Mouse (Mus musculus) lung, embryonic 14.5 days (tissue): ENCODE measurements around the gene Sept11. TPM values are rescaled to one million over a fixed set of nuclear protein-coding genes. Genes with fewer than 3 reads are reported as not detected.

Experiments used
- ATAC-seq: fragments of 200-750 bp; cut with Nextera tagmentation; 2 replicates; pipeline ENCODE4 v1.8.0; 2017; ENCODE audit warnings: mild to moderate bottlenecking, moderate TSS enrichment, moderate library complexity; ENCODE audit not compliant: insufficient read depth
- DNase-seq: peaks from one replicate; pipeline ENCODE4 v3.0.0-alpha.2; 2015
- H3K27ac ChIP-seq: fragments of 300-500 bp; sonication (generic); 2 replicates; pipeline ENCODE4 v1.5.1; 2014; ENCODE audit warnings: low read depth, mild to moderate bottlenecking, moderate library complexity
- H3K27me3 ChIP-seq: fragments of 300-500 bp; sonication (generic); 2 replicates; pipeline ENCODE4 v1.6.1; 2014; ENCODE audit warnings: low read length, control low read depth; ENCODE audit not compliant: insufficient read depth
- H3K36me3 ChIP-seq: fragments of 300-500 bp; sonication (generic); 2 replicates; pipeline ENCODE4 v1.6.1; 2014; ENCODE audit warnings: control low read depth; ENCODE audit not compliant: insufficient read depth
- H3K4me1 ChIP-seq: fragments of 300-500 bp; sonication (generic); 2 replicates; pipeline ENCODE4 v1.6.1; 2014; ENCODE audit warnings: antibody characterized with exemption, control low read depth; ENCODE audit not compliant: insufficient read depth
- H3K4me2 ChIP-seq: fragments of 300-500 bp; sonication (generic); 2 replicates; pipeline ENCODE4 v1.6.1; 2014; ENCODE audit warnings: mild to moderate bottlenecking
- H3K4me3 ChIP-seq: fragments of 300-500 bp; sonication (generic); 2 replicates; pipeline ENCODE4 v1.5.1; 2014; ENCODE audit warnings: low read depth, low read length
- H3K9ac ChIP-seq: fragments of 300-500 bp; sonication (generic); 2 replicates; pipeline ENCODE4 v1.6.1; 2014
- H3K9me3 ChIP-seq: fragments of 300-500 bp; sonication (generic); 2 replicates; pipeline ENCODE4 v1.6.1; 2016; ENCODE audit warnings: low read depth, low read length, control low read depth
- CTCF ChIP-seq: IDR thresholded peaks from 2 replicates; pipeline ENCODE4 v1.5.1; 2016; ENCODE audit warnings: antibody characterized with exemption, low read depth
- WGBS: fragments of 180-500 bp; shearing (Covaris S2); extraction: QIAGEN DNeasy Blood & Tissue Kit; methylation state at CpG from one replicate; pipeline ENCODE4 v1.1.7; 2014; 5-methylcytosine and 5-hydroxymethylcytosine counted together
- polyA plus RNA-seq: library from polyadenylated mRNA; unstranded; fragments of >200 nt; fragmentation: Nextera tagmentation; extraction: Ambion mirVana; gene quantifications from 2 replicates; pipeline ENCODE4 v1.2.1, GENCODE M21; 2014

Sept11 gene
- polyA plus RNA-seq, 1 experiment from 2014 or later: 184 TPM

DNA sequence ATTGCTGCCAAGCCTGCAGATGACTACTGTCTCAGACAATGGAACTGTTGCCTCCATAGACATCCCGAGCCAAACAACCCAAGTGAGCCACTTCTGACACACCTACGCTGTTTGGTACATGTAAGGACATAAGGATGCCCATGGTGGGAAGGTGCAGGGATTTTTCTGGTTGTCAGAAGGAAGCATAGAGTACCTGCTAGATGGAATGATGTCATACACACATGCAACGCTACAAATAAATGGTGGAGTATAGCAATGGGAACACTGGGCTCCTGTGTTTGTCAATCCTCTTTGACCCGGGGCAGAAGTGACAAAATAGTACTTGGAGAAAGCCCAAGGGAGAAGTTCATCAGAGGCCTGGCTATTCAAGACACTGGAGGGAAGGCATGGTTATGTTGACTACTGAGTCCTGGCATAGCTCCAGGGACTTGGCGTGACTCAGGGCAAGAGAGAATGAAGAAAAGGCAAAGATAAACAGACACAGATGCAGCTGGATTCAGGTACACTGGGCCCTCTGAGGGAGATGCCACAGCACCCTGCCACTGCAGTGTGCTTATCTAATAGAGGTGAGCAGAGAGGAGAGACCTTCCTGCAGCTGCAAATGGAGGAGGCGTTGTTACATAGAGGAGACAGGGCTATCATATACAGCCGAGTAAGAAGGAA lies 15.4 kb upstream of the Sept11 start:
- H3K9ac ChIP-seq: no peak overlapping the region
- no peaks in the 10 kb centered on the region for H3K9me3 ChIP-seq
- ATAC-seq (no peak), DNase-seq (no peak)
- no peak overlapping the region for H3K4me3 ChIP-seq
- WGBS: 66% methylated on average over 7 of the region's 7 CpGs
- no peaks in the 10 kb centered on the region for H3K4me1 ChIP-seq
- no peak overlapping the region for H3K4me2 ChIP-seq
- no peak overlapping the region for H3K27ac ChIP-seq
- H3K27me3 ChIP-seq: no peaks in the 10 kb centered on the region
- TF ChIP-seq CTCF: no peak
- no peaks in the 10 kb centered on the region for H3K36me3 ChIP-seq

- Histone ChIP-seq H3K4me2 (no peak overlapping the region), H3K4me3 (no peak overlapping the region), H3K27me3 (no peaks in the 10 kb centered on the region), H3K36me3 (no peaks in the 10 kb centered on the region), H3K9me3 (no peaks in the 10 kb centered on the region), H3K4me1 (no peaks in the 10 kb centered on the region), H3K27ac (no peak overlapping the region), H3K9ac (no peak overlapping the region)
- 79% methylated on average over 3 of the region's 3 CpGs for whole genome bisulfite sequencing
- no peak for ATAC-seq
- DNase-seq: no peak
- no peak for TF ChIP-seq CTCF
Observed at GRCm38 (mm10) chr5:93079596-93079995, 13.6 kb upstream of the Sept11 start.

DNA sequence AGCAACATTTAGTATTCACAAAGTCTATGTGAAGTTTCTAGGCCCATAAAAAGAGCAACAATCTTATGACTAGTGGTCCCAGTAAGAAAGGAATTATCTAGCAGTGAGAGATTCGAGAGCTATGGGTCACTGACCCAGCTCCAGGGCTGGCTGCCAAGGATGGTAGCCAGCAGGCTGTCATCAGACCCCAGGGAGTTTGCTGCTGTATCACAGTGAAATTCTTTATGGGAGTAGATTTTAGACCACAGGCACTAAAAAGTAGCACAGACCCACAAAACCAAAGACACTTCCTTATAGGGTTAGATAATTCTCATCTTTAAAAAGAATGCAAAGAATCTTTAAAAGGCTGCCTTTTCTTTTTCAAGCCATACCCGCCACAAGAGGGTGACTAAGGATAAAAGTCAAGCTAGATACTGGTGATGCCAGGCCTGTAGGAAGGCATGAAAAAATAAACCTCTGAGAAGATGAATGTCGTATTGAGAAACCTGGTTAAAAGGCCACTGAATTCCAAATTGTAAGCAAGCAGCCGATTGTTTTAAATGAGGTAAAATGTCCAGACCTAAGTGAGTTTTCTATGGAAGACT lies 8.1 kb upstream of the Sept11 start:
- Histone ChIP-seq H3K4me3 (no peak overlapping the region), H3K27me3 (no peaks in the 10 kb centered on the region), H3K27ac (no peak overlapping the region), H3K9ac (no peak overlapping the region), H3K9me3 (no peaks in the 10 kb centered on the region), H3K36me3 (no peaks in the 10 kb centered on the region), H3K4me1 (no peaks in the 10 kb centered on the region), H3K4me2 (no peak overlapping the region)
- DNase-seq (peak; percentile 81), ATAC-seq (peak; percentile 49; the same call in 1 of the 2 replicates)
- TF ChIP-seq CTCF: 0 out of 2 replicates have a peak, but pooled peaks have one; percentile 2
- 36% methylated on average over 4 of the region's 4 CpGs for WGBS

DNA sequence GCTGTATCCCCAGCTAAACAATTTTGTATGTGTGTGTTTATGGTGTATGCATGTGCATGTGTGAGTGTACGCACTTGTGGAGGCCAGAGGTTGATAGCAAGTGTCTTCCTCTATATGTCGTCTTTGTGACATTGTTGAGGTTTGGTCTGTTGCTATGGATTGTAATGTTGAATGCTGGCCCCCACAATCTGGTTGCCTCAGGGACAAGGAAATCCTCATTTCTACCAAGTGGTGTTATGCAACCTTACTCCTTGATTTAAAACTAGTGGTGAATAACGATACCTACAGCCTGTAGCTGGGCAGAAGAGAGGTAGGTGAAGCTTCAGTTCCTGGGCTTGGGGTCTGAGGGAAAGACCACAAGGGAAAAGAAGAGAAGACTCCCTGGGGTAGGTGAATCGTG lies 7.3 kb upstream of the Sept11 start:
- no peak for DNase-seq
- H3K4me2 ChIP-seq: no peak overlapping the region
- no peaks in the 10 kb centered on the region for H3K27me3 ChIP-seq
- no peak overlapping the region for H3K4me3 ChIP-seq
- H3K4me1 ChIP-seq: no peaks in the 10 kb centered on the region
- 83% methylated on average over 4 of the region's 4 CpGs for WGBS
- H3K9ac ChIP-seq: no peak overlapping the region
- H3K36me3 ChIP-seq: no peaks in the 10 kb centered on the region
- H3K27ac ChIP-seq: no peak overlapping the region
- TF ChIP-seq CTCF: no peak
- no peak for ATAC-seq
- no peaks in the 10 kb centered on the region for H3K9me3 ChIP-seq

- no peak overlapping the region for H3K9ac ChIP-seq
- peak overlapping the region; percentile 79; the same call in 1 of the 2 replicates for H3K4me3 ChIP-seq
- ATAC-seq (no peak), DNase-seq (peak; percentile 82)
- peak overlapping the region; percentile 96 for H3K4me2 ChIP-seq
- no peaks in the 10 kb centered on the region for H3K9me3 ChIP-seq
- peaks cover 14% of the 10 kb centered on the region; the same call in 1 of the 2 replicates for H3K4me1 ChIP-seq
- no peak overlapping the region for H3K27ac ChIP-seq
- TF ChIP-seq CTCF: no peak
- WGBS: 25% methylated on average over 3 of the region's 3 CpGs
- H3K36me3 ChIP-seq: no peaks in the 10 kb centered on the region
- H3K27me3 ChIP-seq: no peaks in the 10 kb centered on the region
Observed at GRCm38 (mm10) chr5:93091266-93091665, 2.0 kb upstream of the Sept11 start.

DNA sequence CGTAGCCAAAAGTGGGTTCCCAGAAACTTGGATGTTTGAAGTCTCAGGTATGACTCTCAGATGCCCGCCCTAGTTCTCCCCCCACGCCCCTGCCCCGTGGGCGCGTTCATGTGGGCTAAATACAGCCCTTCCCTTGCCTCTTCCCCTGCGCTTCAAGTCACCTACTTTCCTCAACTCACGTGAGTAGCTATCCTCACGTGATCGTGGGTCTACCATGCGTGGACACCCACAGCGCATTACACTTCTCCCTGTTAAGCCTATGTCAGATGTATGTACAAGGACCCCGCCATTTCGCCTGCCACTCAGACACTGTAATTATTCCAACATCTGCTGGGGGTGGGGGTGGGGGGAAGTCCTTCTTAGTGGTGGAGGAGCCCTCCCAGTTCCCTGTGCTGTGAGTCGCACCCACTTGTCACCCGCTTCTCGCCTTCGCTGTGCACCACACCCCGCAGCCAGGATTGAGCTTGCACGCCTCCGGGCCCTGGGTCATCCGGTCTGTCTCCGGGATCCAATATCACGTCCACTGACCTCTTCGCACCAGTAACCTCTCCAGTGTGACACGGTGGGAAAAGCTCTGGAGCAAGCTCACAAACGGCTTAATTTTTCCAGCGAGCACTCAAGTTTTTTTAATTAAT lies 973 bp upstream of the Sept11 start:
- no peaks in the 10 kb centered on the region for H3K9me3 ChIP-seq
- H3K9ac ChIP-seq: peak overlapping the region; percentile 84
- H3K27me3 ChIP-seq: no peaks in the 10 kb centered on the region
- ATAC-seq: peak; percentile 25
- peaks cover 14% of the 10 kb centered on the region; the same call in 1 of the 2 replicates for H3K4me1 ChIP-seq
- no peaks in the 10 kb centered on the region for H3K36me3 ChIP-seq
- H3K27ac ChIP-seq: no peak overlapping the region
- 3% methylated on average over 28 of the region's 28 CpGs for WGBS
- peak overlapping the region; percentile 96 for H3K4me2 ChIP-seq
- no peak for TF ChIP-seq CTCF
- DNase-seq: peak; percentile 56
- H3K4me3 ChIP-seq: peak overlapping the region; percentile 79
